Comparison of ENCODE assay signal across 9 mouse cellular contexts in genomic region chr4:102783063-102783748, GRCm38 (mm10). TPM values are rescaled to one million over a fixed set of nuclear protein-coding genes. Genes with fewer than 3 reads are reported as not detected.
DNase-seq lines count a peak whose midpoint lies in the region; ATAC-seq and TF ChIP-seq lines count a peak whose summit lies in the region.
"Had no signal": no experiment of that assay in that cellular context is flagged by ENCODE, and none has a peak within 500 bp of the region (broad histone marks: within the 10 kb centered on the region; RNA-seq: fewer than 3 reads in every experiment).

No protein-coding gene starts in this region.

- H3K27ac ChIP-seq in lung, postnatal 0 days (ENCODE audit: low read length) = no peak overlapping the region
- peak overlapping the region; percentile 57; the same call in 1 of the 2 replicates for H3K27ac ChIP-seq in embryonic facial prominence, embryonic 13.5 days
- no peak overlapping the region for H3K27ac ChIP-seq in kidney, embryonic 14.5 days (ENCODE audit: low read depth, low read length)

- 53% methylated on average over 7 of the region's 7 CpGs for WGBS in lung, postnatal 0 days
- WGBS in embryonic facial prominence, embryonic 13.5 days = 54% methylated on average over 7 of the region's 7 CpGs
- 79% methylated on average over 7 of the region's 7 CpGs for WGBS in kidney, embryonic 14.5 days

- ATAC-seq in lung, postnatal 0 days = peak; percentile 33; the same call in 1 of the 2 replicates
- ATAC-seq in embryonic facial prominence, embryonic 13.5 days (ENCODE audit: insufficient number of reproducible peaks, insufficient read depth, low FRiP score, low TSS enrichment, low read depth) = no peak
- ATAC-seq in kidney, embryonic 14.5 days (ENCODE audit: low FRiP score, low TSS enrichment) = no peak

- no peak overlapping the region for H3K4me2 ChIP-seq in lung, postnatal 0 days (replicated peaks; ENCODE audit: low read depth, low read length)
- H3K4me2 ChIP-seq in embryonic facial prominence, embryonic 13.5 days = no peak overlapping the region
- H3K4me2 ChIP-seq in kidney, embryonic 14.5 days (replicated peaks; ENCODE audit: low read depth, low read length) = no peak overlapping the region

- no peaks in the 10 kb centered on the region for H3K27me3 ChIP-seq in lung, postnatal 0 days (replicated peaks; ENCODE audit: insufficient read depth, low read length)
- no peaks in the 10 kb centered on the region for H3K27me3 ChIP-seq in embryonic facial prominence, embryonic 13.5 days
- no peaks in the 10 kb centered on the region for H3K27me3 ChIP-seq in kidney, embryonic 14.5 days (ENCODE audit: control insufficient read depth, insufficient read depth, low read length)

- no peaks in the 10 kb centered on the region for H3K9me3 ChIP-seq in lung, postnatal 0 days (ENCODE audit: low read length)
- no peaks in the 10 kb centered on the region for H3K9me3 ChIP-seq in embryonic facial prominence, embryonic 13.5 days
- H3K9me3 ChIP-seq in kidney, embryonic 14.5 days (ENCODE audit: control insufficient read depth, low read length) = no peaks in the 10 kb centered on the region

- no peak overlapping the region for H3K9ac ChIP-seq in lung, postnatal 0 days (replicated peaks; ENCODE audit: low read depth)
- no peak overlapping the region for H3K9ac ChIP-seq in embryonic facial prominence, embryonic 13.5 days
- H3K9ac ChIP-seq in kidney, embryonic 14.5 days (ENCODE audit: low read depth, low read length) = no peak overlapping the region

- DNase-seq in embryo, embryonic 11 days = peak; percentile 19
- no peak for DNase-seq in embryo, embryonic 10.5 days (ENCODE audit: low spot score)
- no peak for DNase-seq in lung, postnatal 0 days (ENCODE audit: low spot score)
- no peak for DNase-seq in lung, postnatal 14 days
- peak; percentile 34 for DNase-seq in right cerebral cortex, postnatal 25 days
- DNase-seq in ovary, postnatal 36 days (ENCODE audit: low spot score) = no peak
- DNase-seq: kidney, postnatal 36 days had no signal

- no peaks in the 10 kb centered on the region for H3K4me1 ChIP-seq in lung, postnatal 0 days (ENCODE audit: insufficient read depth, low read depth, low read length)
- H3K4me1 ChIP-seq in embryonic facial prominence, embryonic 13.5 days = peaks cover 11% of the 10 kb centered on the region
- H3K4me1 ChIP-seq in kidney, embryonic 14.5 days (ENCODE audit: control insufficient read depth, insufficient read depth, low read length) = 0 out of 2 replicates have a peak, but pooled peaks cover 2% of the 10 kb centered on the region

- no peak for TF ChIP-seq CTCF in lung, postnatal 0 days (IDR thresholded peaks at IDR 0.05)

- TF ChIP-seq EP300 in lung, postnatal 0 days (IDR thresholded peaks at IDR 0.05) = no peak

- no peak overlapping the region for H3K4me3 ChIP-seq in lung, postnatal 0 days (ENCODE audit: low read depth, low read length)
- H3K4me3 ChIP-seq in embryonic facial prominence, embryonic 13.5 days = no peak overlapping the region
- H3K4me3 ChIP-seq in kidney, embryonic 14.5 days (ENCODE audit: low read length) = no peak overlapping the region

- H3K36me3 ChIP-seq in lung, postnatal 0 days (ENCODE audit: insufficient read depth, low read length) = no peaks in the 10 kb centered on the region
- no peaks in the 10 kb centered on the region for H3K36me3 ChIP-seq in embryonic facial prominence, embryonic 13.5 days
- no peaks in the 10 kb centered on the region for H3K36me3 ChIP-seq in kidney, embryonic 14.5 days (ENCODE audit: control insufficient read depth, insufficient read depth, low read length)

RNA-seq across cellular contexts. Expression of gene Sgip1, which starts 42.1 kb away (rescaled TPM):
- polyA plus RNA-seq in lung, postnatal 0 days (2015; fragmentation: Nextera tagmentation; extraction: Ambion mirVana) = 7.8 and 9.0 TPM in 2 replicates
- polyA plus RNA-seq in embryonic facial prominence, embryonic 13.5 days (2015; fragmentation: Nextera tagmentation; extraction: Ambion mirVana) = 13.0 and 17.6 TPM in 2 replicates
- polyA plus RNA-seq in kidney, embryonic 14.5 days (2014; fragmentation: Nextera tagmentation; extraction: Ambion mirVana) = 8.8 and 10.0 TPM in 2 replicates

Comparison
In these comparisons a context has a peak if more than half of its experiments do, and no peak if none do; other contexts are left out.
1. DNase-seq: peak in embryo, embryonic 11 days (single experiment) and right cerebral cortex, postnatal 25 days (single experiment); none in embryo, embryonic 10.5 days (single experiment), lung, postnatal 0 days (single experiment), lung, postnatal 14 days (single experiment) and ovary, postnatal 36 days (single experiment).